Mouse (Mus musculus): ENCODE measurements around the gene Thsd7a. TPM values are rescaled to one million over a fixed set of nuclear protein-coding genes. Genes with fewer than 3 reads are reported as not detected.

Thsd7a gene
- polyA plus RNA-seq, 1 experiment, result 0.42 TPM

DNA sequence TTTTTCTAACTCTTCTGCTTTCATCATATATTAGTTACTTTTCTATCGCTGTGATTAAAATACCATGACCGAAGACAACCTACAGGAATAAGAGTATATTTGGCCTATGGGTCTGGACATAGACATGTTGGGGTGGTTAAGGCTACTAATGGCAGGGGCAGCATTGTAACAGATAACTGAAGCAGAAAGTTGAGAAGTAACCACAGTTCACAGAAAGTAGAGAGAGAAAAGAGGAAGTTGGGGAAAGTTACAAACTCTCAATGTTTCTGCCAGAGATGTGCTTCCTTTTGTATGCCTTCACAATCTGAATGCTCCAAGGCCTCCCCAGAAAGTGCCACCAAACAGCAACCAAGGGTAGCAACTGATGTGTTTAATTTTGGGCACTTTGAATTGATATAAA, 303.7 kb downstream of the Thsd7a start:
- no peaks in the 10 kb centered on the region for H3K27me3 ChIP-seq (ENCODE audit: control insufficient read depth, insufficient read depth, low read length)
- no peak overlapping the region for H3K27ac ChIP-seq (ENCODE audit: control insufficient read depth, insufficient read depth, low read length)
- H3K4me1 ChIP-seq (replicated peaks; ENCODE audit: control insufficient read depth, insufficient read depth, low read length), result no peaks in the 10 kb centered on the region
- no peak for TF ChIP-seq CTCF (IDR thresholded peaks at IDR 0.05; ENCODE audit: borderline replicate concordance, control insufficient read depth, extremely low read depth, insufficient read depth, low read length, poor library complexity)
- no peak for DNase-seq
- H3K4me3 ChIP-seq (ENCODE audit: control insufficient read depth, insufficient read depth, low read length), result no peak overlapping the region
- no peaks in the 10 kb centered on the region for H3K36me3 ChIP-seq (ENCODE audit: control insufficient read depth, insufficient read depth, low read length)
- 81% methylated on average over 2 of the region's 2 CpGs for WGBS

DNA sequence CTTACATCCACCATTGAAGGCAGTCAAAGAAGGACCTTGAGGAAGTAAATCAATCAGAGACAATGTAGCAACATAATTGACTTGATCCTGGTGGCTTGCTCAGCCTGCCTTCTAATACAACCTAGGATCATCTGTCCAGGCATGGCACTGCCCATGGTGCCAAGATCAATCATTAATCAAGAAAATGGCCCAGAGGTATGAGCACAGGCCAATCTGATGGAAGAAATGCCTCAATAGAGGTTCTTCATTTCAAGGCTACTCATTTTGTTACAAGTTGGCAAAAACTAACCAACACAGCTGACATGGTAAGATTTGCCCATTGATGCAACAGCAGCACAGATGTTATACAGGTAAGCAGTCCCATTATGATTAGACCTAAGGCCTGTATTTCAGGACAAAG, 309.6 kb downstream of the Thsd7a start:
- no peak overlapping the region for H3K27ac ChIP-seq (ENCODE audit: control insufficient read depth, insufficient read depth, low read length)
- no peak for DNase-seq
- no peaks in the 10 kb centered on the region for H3K36me3 ChIP-seq (ENCODE audit: control insufficient read depth, insufficient read depth, low read length)
- no peaks in the 10 kb centered on the region for H3K4me1 ChIP-seq (replicated peaks; ENCODE audit: control insufficient read depth, insufficient read depth, low read length)
- no peak for TF ChIP-seq CTCF (IDR thresholded peaks at IDR 0.05; ENCODE audit: borderline replicate concordance, control insufficient read depth, extremely low read depth, insufficient read depth, low read length, poor library complexity)
- TF ChIP-seq POLR2A (IDR thresholded peaks at IDR 0.05; ENCODE audit: control insufficient read depth, extremely low read depth, insufficient read depth, low read length, poor library complexity), result no peak
- H3K4me3 ChIP-seq (ENCODE audit: control insufficient read depth, insufficient read depth, low read length), result no peak overlapping the region
- H3K27me3 ChIP-seq (ENCODE audit: control insufficient read depth, insufficient read depth, low read length), result no peaks in the 10 kb centered on the region

DNA sequence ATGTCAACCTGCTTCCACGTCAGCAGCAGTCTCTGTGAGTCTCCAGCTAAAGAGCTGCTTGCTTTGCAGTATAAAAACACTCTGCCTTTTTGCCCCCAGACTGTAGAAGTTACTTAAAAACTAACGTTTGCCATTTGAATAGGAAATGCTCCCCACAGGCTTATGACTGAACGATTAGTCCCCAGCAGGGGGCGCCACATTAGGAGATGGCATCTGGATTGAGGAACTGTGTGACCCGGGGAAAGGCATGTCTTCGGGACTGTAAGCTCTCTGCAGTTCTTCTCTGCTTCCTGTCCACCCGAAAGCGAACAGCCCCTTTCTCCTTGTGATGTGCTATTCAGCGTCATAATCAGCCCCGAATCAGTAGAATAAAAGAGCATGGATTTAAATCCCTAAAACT, 330.1 kb downstream of the Thsd7a start:
- H3K27ac ChIP-seq (ENCODE audit: control insufficient read depth, insufficient read depth, low read length), result no peak overlapping the region
- TF ChIP-seq POLR2A (IDR thresholded peaks at IDR 0.05; ENCODE audit: control insufficient read depth, extremely low read depth, insufficient read depth, low read length, poor library complexity) (no peak), CTCF (IDR thresholded peaks at IDR 0.05; ENCODE audit: borderline replicate concordance, control insufficient read depth, extremely low read depth, insufficient read depth, low read length, poor library complexity) (no peak)
- H3K4me3 ChIP-seq (ENCODE audit: control insufficient read depth, insufficient read depth, low read length), result no peak overlapping the region
- WGBS, result 91% methylated on average over 10 of the region's 10 CpGs
- H3K27me3 ChIP-seq (ENCODE audit: control insufficient read depth, insufficient read depth, low read length), result no peaks in the 10 kb centered on the region
- DNase-seq, result no peak
- no peaks in the 10 kb centered on the region for H3K4me1 ChIP-seq (replicated peaks; ENCODE audit: control insufficient read depth, insufficient read depth, low read length)
- H3K36me3 ChIP-seq (ENCODE audit: control insufficient read depth, insufficient read depth, low read length), result no peaks in the 10 kb centered on the region

DNA sequence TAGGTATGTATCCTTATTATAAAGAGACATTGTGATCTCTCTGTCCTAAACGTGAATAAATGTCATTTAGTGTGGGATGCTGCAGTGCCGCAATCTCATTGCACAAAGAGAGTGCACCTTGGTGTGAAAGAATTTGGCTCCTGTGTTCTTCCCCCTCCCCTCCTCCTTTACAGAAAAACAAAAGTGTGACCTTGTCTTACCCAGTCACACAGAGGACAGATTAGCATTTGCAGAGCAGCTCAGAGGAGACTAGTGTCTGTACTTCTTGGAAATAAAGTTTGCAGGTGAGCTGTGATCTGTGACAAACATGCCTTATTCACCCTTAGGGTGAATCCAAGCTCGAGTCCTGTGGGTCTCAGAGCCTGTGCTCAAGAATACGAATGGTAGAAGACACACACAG, 332.2 kb downstream of the Thsd7a start:
- TF ChIP-seq CTCF (IDR thresholded peaks at IDR 0.05; ENCODE audit: borderline replicate concordance, control insufficient read depth, extremely low read depth, insufficient read depth, low read length, poor library complexity), result no peak
- TF ChIP-seq POLR2A (IDR thresholded peaks at IDR 0.05; ENCODE audit: control insufficient read depth, extremely low read depth, insufficient read depth, low read length, poor library complexity), result no peak
- H3K27ac ChIP-seq (ENCODE audit: control insufficient read depth, insufficient read depth, low read length), result no peak overlapping the region
- WGBS, result 84% methylated on average over 4 of the region's 4 CpGs
- no peaks in the 10 kb centered on the region for H3K27me3 ChIP-seq (ENCODE audit: control insufficient read depth, insufficient read depth, low read length)
- DNase-seq, result no peak
- H3K36me3 ChIP-seq (ENCODE audit: control insufficient read depth, insufficient read depth, low read length), result no peaks in the 10 kb centered on the region
- H3K4me1 ChIP-seq (replicated peaks; ENCODE audit: control insufficient read depth, insufficient read depth, low read length), result no peaks in the 10 kb centered on the region
- H3K4me3 ChIP-seq (ENCODE audit: control insufficient read depth, insufficient read depth, low read length), result no peak overlapping the region

DNA sequence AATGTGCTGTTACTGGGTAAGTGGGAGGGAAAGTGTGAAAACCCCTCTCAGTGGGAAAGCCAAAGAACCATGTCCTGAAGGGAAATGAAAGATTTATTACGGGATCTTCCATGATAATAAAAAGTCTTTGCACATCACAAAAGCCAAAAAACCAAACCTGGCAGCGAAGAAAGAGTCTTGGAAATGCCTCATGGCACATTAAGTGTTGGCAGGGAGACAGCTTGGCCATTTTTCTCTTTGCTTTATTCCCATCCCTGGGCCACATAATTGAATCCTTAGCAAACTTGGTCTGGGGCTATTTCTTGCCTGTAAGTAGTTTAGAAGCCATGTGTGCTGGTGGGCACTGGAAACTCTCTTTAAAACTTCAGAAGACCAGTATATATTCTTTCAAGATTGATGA, 344.8 kb downstream of the Thsd7a start:
- H3K4me1 ChIP-seq (replicated peaks; ENCODE audit: control insufficient read depth, insufficient read depth, low read length), result no peaks in the 10 kb centered on the region
- DNase-seq, result no peak
- no peaks in the 10 kb centered on the region for H3K27me3 ChIP-seq (ENCODE audit: control insufficient read depth, insufficient read depth, low read length)
- no peak overlapping the region for H3K4me3 ChIP-seq (ENCODE audit: control insufficient read depth, insufficient read depth, low read length)
- H3K27ac ChIP-seq (ENCODE audit: control insufficient read depth, insufficient read depth, low read length), result no peak overlapping the region
- 87% methylated on average over 2 of the region's 2 CpGs for WGBS
- H3K36me3 ChIP-seq (ENCODE audit: control insufficient read depth, insufficient read depth, low read length), result no peaks in the 10 kb centered on the region
- TF ChIP-seq POLR2A (IDR thresholded peaks at IDR 0.05; ENCODE audit: control insufficient read depth, extremely low read depth, insufficient read depth, low read length, poor library complexity) (no peak), CTCF (IDR thresholded peaks at IDR 0.05; ENCODE audit: borderline replicate concordance, control insufficient read depth, extremely low read depth, insufficient read depth, low read length, poor library complexity) (no peak)

DNA sequence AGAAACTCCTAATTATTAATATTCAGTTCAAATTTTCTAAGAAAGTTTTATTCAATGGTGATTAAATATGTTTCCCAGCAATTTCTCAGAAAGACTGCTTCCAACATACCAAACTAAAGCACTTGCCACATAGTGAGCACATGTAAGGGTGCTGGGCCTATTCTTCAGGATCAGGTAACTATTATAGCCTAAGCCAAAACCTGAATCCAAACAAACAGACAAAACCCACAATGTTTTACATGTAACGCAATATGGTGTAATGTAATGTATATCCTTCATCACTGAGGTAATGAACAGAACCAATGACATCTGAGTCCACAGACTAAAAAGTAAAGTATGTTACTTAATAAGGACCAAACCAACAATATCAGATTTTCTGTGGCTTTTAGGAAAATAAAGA, 346.2 kb downstream of the Thsd7a start:
- Histone ChIP-seq H3K4me3 (ENCODE audit: control insufficient read depth, insufficient read depth, low read length) (no peak overlapping the region), H3K27ac (ENCODE audit: control insufficient read depth, insufficient read depth, low read length) (no peak overlapping the region), H3K4me1 (replicated peaks; ENCODE audit: control insufficient read depth, insufficient read depth, low read length) (no peaks in the 10 kb centered on the region), H3K36me3 (ENCODE audit: control insufficient read depth, insufficient read depth, low read length) (no peaks in the 10 kb centered on the region), H3K27me3 (ENCODE audit: control insufficient read depth, insufficient read depth, low read length) (no peaks in the 10 kb centered on the region)
- TF ChIP-seq CTCF (IDR thresholded peaks at IDR 0.05; ENCODE audit: borderline replicate concordance, control insufficient read depth, extremely low read depth, insufficient read depth, low read length, poor library complexity) (no peak), POLR2A (IDR thresholded peaks at IDR 0.05; ENCODE audit: control insufficient read depth, extremely low read depth, insufficient read depth, low read length, poor library complexity) (no peak)
- 95% methylated on average over 1 of the region's 1 CpGs for WGBS
- DNase-seq, result no peak

DNA sequence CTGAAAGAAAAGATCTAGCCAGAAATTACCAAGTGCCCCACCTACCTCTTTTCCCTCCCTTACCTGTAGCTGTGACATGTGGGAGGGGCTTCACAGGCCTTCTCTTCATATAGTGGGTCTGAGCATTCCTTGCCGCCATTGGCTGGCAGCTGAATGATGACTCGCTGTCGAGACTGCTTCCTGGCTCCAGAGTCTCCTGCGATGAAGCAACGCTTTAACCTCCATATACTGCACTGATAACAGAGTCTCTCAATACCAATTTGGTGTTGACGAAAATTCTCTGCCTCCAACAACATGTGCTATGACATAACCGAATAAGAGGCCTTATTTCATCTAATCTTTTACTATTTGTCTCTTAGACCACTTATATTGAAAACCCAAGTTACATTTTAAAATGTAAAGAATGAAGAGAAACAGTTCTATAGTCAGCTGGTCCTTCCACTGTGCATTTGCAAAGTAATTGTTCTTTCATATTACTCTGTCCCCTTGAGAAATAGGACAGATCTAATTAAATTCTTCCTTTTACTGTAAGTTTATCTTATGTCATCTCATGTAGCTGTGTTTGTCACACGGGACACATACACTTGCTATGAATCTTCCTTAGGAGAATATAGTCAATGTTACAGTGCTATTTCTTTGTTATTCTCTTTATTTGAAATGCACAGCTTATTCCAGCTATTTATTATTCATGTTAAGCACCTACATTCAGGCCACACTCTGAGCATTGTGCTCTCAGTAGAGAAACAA, 351.3 kb downstream of the Thsd7a start:
- no peak for DNase-seq
- no peaks in the 10 kb centered on the region for H3K36me3 ChIP-seq (ENCODE audit: control insufficient read depth, insufficient read depth, low read length)
- no peaks in the 10 kb centered on the region for H3K27me3 ChIP-seq (ENCODE audit: control insufficient read depth, insufficient read depth, low read length)
- H3K4me1 ChIP-seq (replicated peaks; ENCODE audit: control insufficient read depth, insufficient read depth, low read length), result no peaks in the 10 kb centered on the region
- no peak overlapping the region for H3K4me3 ChIP-seq (ENCODE audit: control insufficient read depth, insufficient read depth, low read length)
- TF ChIP-seq CTCF (IDR thresholded peaks at IDR 0.05; ENCODE audit: borderline replicate concordance, control insufficient read depth, extremely low read depth, insufficient read depth, low read length, poor library complexity), result no peak
- no peak for TF ChIP-seq POLR2A (IDR thresholded peaks at IDR 0.05; ENCODE audit: control insufficient read depth, extremely low read depth, insufficient read depth, low read length, poor library complexity)
- H3K27ac ChIP-seq (ENCODE audit: control insufficient read depth, insufficient read depth, low read length), result no peak overlapping the region
- 90% methylated on average over 8 of the region's 8 CpGs for WGBS

Data from thymus, adult 2 months (tissue).